Mouse (Mus musculus) stomach, postnatal 0 days (tissue): ENCODE results near the gene Mrps11. TPM values are rescaled to one million over a fixed set of nuclear protein-coding genes. Genes with fewer than 3 reads are reported as not detected.

Experiments
- ATAC-seq: fragments of 200-750 bp; cut with Nextera tagmentation; 2 replicates; pipeline ENCODE4 v1.8.0; 2017; ENCODE audit not compliant: low FRiP score, low TSS enrichment
- DNase-seq: peaks from one replicate; pipeline ENCODE4 v3.0.0-alpha.2; 2016; ENCODE audit warnings: low spot score
- H3K27ac ChIP-seq: fragments of 300-500 bp; sonication (generic); replicated peaks from 2 replicates; pipeline ENCODE4 v1.5.1; 2014; ENCODE audit warnings: mild to moderate bottlenecking, control low read depth
- H3K27me3 ChIP-seq: fragments of 300-500 bp; sonication (generic); 2 replicates; pipeline ENCODE4 v1.6.1; 2014; ENCODE audit warnings: low read length; ENCODE audit not compliant: control insufficient read depth, insufficient read depth
- H3K36me3 ChIP-seq: fragments of 300-500 bp; sonication (generic); 2 replicates; pipeline ENCODE4 v1.6.1; 2014; ENCODE audit warnings: low read length, mixed read lengths; ENCODE audit not compliant: control insufficient read depth, insufficient read depth
- H3K4me1 ChIP-seq: fragments of 300-500 bp; sonication (generic); replicated peaks from 2 replicates; pipeline ENCODE4 v1.6.1; 2014; ENCODE audit warnings: antibody characterized with exemption; ENCODE audit not compliant: control insufficient read depth, insufficient read depth
- H3K4me2 ChIP-seq: fragments of 300-500 bp; sonication (generic); replicated peaks from 2 replicates; pipeline ENCODE4 v1.6.1; 2014; ENCODE audit warnings: low read depth, mild to moderate bottlenecking, control low read depth, moderate library complexity
- H3K4me3 ChIP-seq: fragments of 300-500 bp; sonication (generic); 2 replicates; pipeline ENCODE4 v1.5.1; 2014; ENCODE audit warnings: low read depth, low read length, control low read depth
- H3K9ac ChIP-seq: fragments of 300-500 bp; sonication (generic); 2 replicates; pipeline ENCODE4 v1.6.1; 2014; ENCODE audit warnings: mild to moderate bottlenecking, low read length, control low read depth, mixed read lengths
- H3K9me3 ChIP-seq: fragments of 300-500 bp; sonication (generic); 2 replicates; pipeline ENCODE4 v1.6.1; 2016; ENCODE audit warnings: low read length; ENCODE audit not compliant: control insufficient read depth
- CTCF ChIP-seq: IDR thresholded peaks from 2 replicates; pipeline ENCODE4 v1.5.1; 2016; ENCODE audit warnings: antibody characterized with exemption, low read depth, mild to moderate bottlenecking, moderate library complexity
- EP300 ChIP-seq: optimal IDR thresholded peaks from 2 replicates; pipeline ENCODE3; 2016; ENCODE audit warnings: antibody characterized with exemption
- WGBS: fragments of 180-500 bp; shearing (Covaris S2); extraction: QIAGEN DNeasy Blood & Tissue Kit; methylation state at CpG from one replicate; pipeline ENCODE4 v1.1.7; 2014; 5-methylcytosine and 5-hydroxymethylcytosine counted together
- polyA plus RNA-seq: library from polyadenylated mRNA; unstranded; fragments of >200 nt; fragmentation: Nextera tagmentation; extraction: Ambion mirVana; gene quantifications from 2 replicates; pipeline ENCODE4 v1.2.1, GENCODE M21; 2015

Gene Mrps11
- polyA plus RNA-seq, 1 experiment from 2014 or later, result 40.0 TPM

GRCm38 (mm10) chr7:78799730-78800496 lies 17.0 kb downstream of the Mrps11 start:
- TF ChIP-seq EP300 (no peak), CTCF (no peak)
- Histone ChIP-seq H3K4me3 (no peak overlapping the region), H3K9ac (no peak overlapping the region), H3K36me3 (no peaks in the 10 kb centered on the region), H3K27ac (no peak overlapping the region), H3K4me1 (no peaks in the 10 kb centered on the region), H3K27me3 (no peaks in the 10 kb centered on the region), H3K9me3 (no peaks in the 10 kb centered on the region), H3K4me2 (no peak overlapping the region)
- DNase-seq (no peak), ATAC-seq (no peak)
- WGBS, result 76% methylated on average over 8 of the region's 9 CpGs

GRCm38 (mm10) chr7:78803841-78804240 lies 20.9 kb downstream of the Mrps11 start:
- peak; percentile 53 for DNase-seq
- Histone ChIP-seq H3K36me3 (no peaks in the 10 kb centered on the region), H3K4me3 (no peak overlapping the region), H3K27me3 (no peaks in the 10 kb centered on the region), H3K4me1 (no peaks in the 10 kb centered on the region), H3K9ac (no peak overlapping the region), H3K4me2 (no peak overlapping the region), H3K27ac (no peak overlapping the region), H3K9me3 (no peaks in the 10 kb centered on the region)
- peak; percentile 66 for ATAC-seq
- no peak for TF ChIP-seq EP300
- peak; percentile 44; the same call in 1 of the 2 replicates for TF ChIP-seq CTCF
- WGBS, result 57% methylated on average over 3 of the region's 3 CpGs

GRCm38 (mm10) chr7:78807192-78807591 lies 24.3 kb downstream of the Mrps11 start:
- Histone ChIP-seq H3K4me2 (no peak overlapping the region), H3K4me1 (no peaks in the 10 kb centered on the region), H3K36me3 (no peaks in the 10 kb centered on the region), H3K4me3 (no peak overlapping the region), H3K27me3 (no peaks in the 10 kb centered on the region), H3K9ac (no peak overlapping the region), H3K27ac (no peak overlapping the region; the same call in 1 of the 2 replicates), H3K9me3 (no peaks in the 10 kb centered on the region)
- ATAC-seq (no peak), DNase-seq (no peak)
- WGBS, result 39% methylated on average over 4 of the region's 4 CpGs
- TF ChIP-seq EP300, result no peak
- TF ChIP-seq CTCF, result no peak

GRCm38 (mm10) chr7:78813791-78814190 lies 30.9 kb downstream of the Mrps11 start:
- TF ChIP-seq EP300 (no peak), CTCF (no peak)
- WGBS, result 82% methylated on average over 6 of the region's 6 CpGs
- H3K9me3 ChIP-seq, result no peaks in the 10 kb centered on the region
- ATAC-seq (no peak), DNase-seq (no peak)
- H3K4me2 ChIP-seq, result no peak overlapping the region
- no peak overlapping the region for H3K4me3 ChIP-seq
- H3K36me3 ChIP-seq, result no peaks in the 10 kb centered on the region
- no peaks in the 10 kb centered on the region for H3K4me1 ChIP-seq
- H3K9ac ChIP-seq, result no peak overlapping the region
- H3K27me3 ChIP-seq, result no peaks in the 10 kb centered on the region
- H3K27ac ChIP-seq, result no peak overlapping the region

- Histone ChIP-seq H3K4me1 (no peaks in the 10 kb centered on the region), H3K27me3 (no peaks in the 10 kb centered on the region), H3K9ac (no peak overlapping the region), H3K36me3 (no peaks in the 10 kb centered on the region), H3K4me2 (no peak overlapping the region), H3K27ac (no peak overlapping the region), H3K9me3 (no peaks in the 10 kb centered on the region), H3K4me3 (no peak overlapping the region)
- TF ChIP-seq CTCF (no peak), EP300 (no peak)
- ATAC-seq (no peak), DNase-seq (no peak)
These were observed 31.8 kb downstream of the Mrps11 start for GRCm38 (mm10) chr7:78814766-78815165.

- 72% methylated on average over 12 of the region's 12 CpGs for WGBS
These were observed 35.4 kb downstream of the Mrps11 start for GRCm38 (mm10) chr7:78818336-78818735.

More at GRCm38 (mm10) chr7:78818336-78818735, 35.4 kb downstream of the Mrps11 start:
- Histone ChIP-seq H3K9ac (no peak overlapping the region), H3K4me3 (no peak overlapping the region), H3K27ac (no peak overlapping the region), H3K4me2 (no peak overlapping the region), H3K27me3 (no peaks in the 10 kb centered on the region), H3K9me3 (no peaks in the 10 kb centered on the region), H3K36me3 (no peaks in the 10 kb centered on the region), H3K4me1 (no peaks in the 10 kb centered on the region)
- no peak for ATAC-seq
- DNase-seq, result no peak
- TF ChIP-seq CTCF (no peak), EP300 (no peak)
